Mouse (Mus musculus) MEL (cell line): ENCODE measurements around the gene D1Ertd622e. TPM values are rescaled to one million over a fixed set of nuclear protein-coding genes. Genes with fewer than 3 reads are reported as not detected.
A peak's percentile ranks its signal among the peaks of the same experiment; 100 is the strongest.

Experiments used
- DNase-seq: peaks from one replicate; pipeline ENCODE4 v3.0.0; 2011; ENCODE audit warnings: low read depth, low spot score
- H3K27ac ChIP-seq: 2 replicates; pipeline ENCODE4 v1.5.1; 2012; ENCODE audit warnings: low read depth, mild to moderate bottlenecking, control low read depth, low read length, moderate library complexity; ENCODE audit not compliant: control insufficient read depth
- H3K27me3 ChIP-seq, 2 experiments: fragments of 150-350 bp in 1 of 2; sonication (generic) in 1 of 2; 2 replicates each; pipeline ENCODE4 v1.6.1; 2012; ENCODE audit warnings: low read length in 2 of 2, mild to moderate bottlenecking in 2 of 2, improper control_type of control experiment in 1 of 2, moderate library complexity in 1 of 2; ENCODE audit not compliant: insufficient read depth in 2 of 2, control insufficient read depth in 1 of 2
- H3K36me3 ChIP-seq, 2 experiments: 2 replicates each; pipeline ENCODE4 v1.6.1; 2012 to 2014; ENCODE audit warnings: low read length in 2 of 2, improper control_type of control experiment in 1 of 2, inconsistent platforms in 1 of 2, mild to moderate bottlenecking in 1 of 2; ENCODE audit not compliant: insufficient read depth in 2 of 2, control insufficient read depth in 1 of 2
- H3K4me1 ChIP-seq, 2 experiments: fragments of 150-350 bp in 1 of 2; sonication (generic) in 1 of 2; 2 replicates each; pipeline ENCODE4 v1.6.1; 2012; ENCODE audit warnings: low read length in 2 of 2, improper control_type of control experiment in 1 of 2, mild to moderate bottlenecking in 1 of 2; ENCODE audit not compliant: insufficient read depth in 2 of 2, control insufficient read depth in 1 of 2
- H3K4me3 ChIP-seq, 2 experiments: fragments of 150-350 bp in 1 of 2; sonication (generic) in 1 of 2; 2 replicates each; pipeline ENCODE4 v1.5.1; 2012; ENCODE audit warnings: low read depth in 2 of 2, low read length in 2 of 2, mild to moderate bottlenecking in 2 of 2, moderate library complexity in 2 of 2, control low read depth in 1 of 2, improper control_type of control experiment in 1 of 2; ENCODE audit not compliant: control insufficient read depth in 1 of 2, insufficient read depth in 1 of 2
- H3K79me2 ChIP-seq: 2 replicates; pipeline ENCODE4 v1.6.1; 2012; ENCODE audit warnings: mild to moderate bottlenecking, low read length, moderate library complexity; ENCODE audit not compliant: control insufficient read depth, poor library complexity, insufficient read depth
- H3K9ac ChIP-seq: 2 replicates; pipeline ENCODE4 v1.6.1; 2012; ENCODE audit warnings: low read depth, mild to moderate bottlenecking, control low read depth, low read length, moderate library complexity; ENCODE audit not compliant: control insufficient read depth, poor library complexity, severe bottlenecking
- H3K9me3 ChIP-seq: fragments of 150-350 bp; sonication (generic); replicated peaks from 2 replicates; pipeline ENCODE4 v1.6.1; 2012; ENCODE audit warnings: mild to moderate bottlenecking, low read length, improper control_type of control experiment, moderate library complexity; ENCODE audit not compliant: insufficient read depth
- CHD2 ChIP-seq: IDR thresholded peaks from 2 replicates; pipeline ENCODE4 v1.6.1; 2011; ENCODE audit warnings: low read length, improper control_type of control experiment
- CTCF ChIP-seq, 3 experiments: IDR thresholded peaks in 2 of 3; conservative IDR thresholded peaks in 1 of 3; 2 replicates each; pipeline ENCODE4 v1.5.1; 2011 to 2012; ENCODE audit warnings: low read length in 3 of 3, low read depth in 2 of 3, mild to moderate bottlenecking in 2 of 3, improper control_type of control experiment in 1 of 3, inconsistent platforms in 1 of 3, mixed read lengths in 1 of 3, moderate library complexity in 1 of 3; ENCODE audit not compliant: control insufficient read depth in 1 of 3, insufficient read depth in 1 of 3, poor library complexity in 1 of 3, severe bottlenecking in 1 of 3
- ELF1 ChIP-seq: IDR thresholded peaks from 2 replicates; pipeline ENCODE4 v1.6.1; 2014; ENCODE audit warnings: low read depth, mild to moderate bottlenecking, inconsistent platforms, low read length, improper control_type of control experiment, moderate library complexity
- EP300 ChIP-seq, 2 experiments: IDR thresholded peaks; 2 replicates each; pipeline ENCODE4 v1.6.1; 2011; ENCODE audit warnings: improper control_type of control experiment in 2 of 2, low read length in 2 of 2, low read depth in 1 of 2, mild to moderate bottlenecking in 1 of 2
- ETS1 ChIP-seq: IDR thresholded peaks from 2 replicates; pipeline ENCODE4 v1.6.1; 2012; ENCODE audit warnings: low read depth, mild to moderate bottlenecking, inconsistent platforms, low read length, improper control_type of control experiment, moderate library complexity
- GABPA ChIP-seq: IDR thresholded peaks from 2 replicates; pipeline ENCODE4 v1.6.1; 2012; ENCODE audit warnings: low read depth, mild to moderate bottlenecking, inconsistent platforms, low read length, improper control_type of control experiment, moderate library complexity
- HCFC1 ChIP-seq: IDR thresholded peaks from 2 replicates; pipeline ENCODE4 v1.6.1; 2012; ENCODE audit warnings: low read depth, mild to moderate bottlenecking, inconsistent platforms, low read length, improper control_type of control experiment, moderate library complexity
- JUND ChIP-seq: IDR thresholded peaks from 2 replicates; pipeline ENCODE4 v1.6.1; 2011; ENCODE audit warnings: low read depth, mild to moderate bottlenecking, improper control_type of control experiment, low read length
- MAFK ChIP-seq: IDR thresholded peaks from 2 replicates; pipeline ENCODE4 v1.6.1; 2011; ENCODE audit warnings: low read depth, mild to moderate bottlenecking, low read length, improper control_type of control experiment, borderline replicate concordance
- MAZ ChIP-seq: IDR thresholded peaks from 2 replicates; pipeline ENCODE4 v1.6.1; 2012; ENCODE audit warnings: low read depth, mild to moderate bottlenecking, inconsistent platforms, low read length, improper control_type of control experiment
- MEF2A ChIP-seq: IDR thresholded peaks from 2 replicates; pipeline ENCODE4 v1.6.1; 2014; ENCODE audit warnings: low read depth, mild to moderate bottlenecking, inconsistent platforms, low read length, improper control_type of control experiment; ENCODE audit not compliant: poor library complexity, insufficient replicate concordance, severe bottlenecking; ENCODE audit errors: extremely low read depth
- MYC ChIP-seq: IDR thresholded peaks from 2 replicates; pipeline ENCODE4 v1.6.1; 2011; ENCODE audit warnings: low read depth, mild to moderate bottlenecking, low read length, improper control_type of control experiment, moderate library complexity
- POLR2A ChIP-seq, 2 experiments: IDR thresholded peaks; 2 replicates each; pipeline ENCODE4 v1.6.1; 2011 to 2012; ENCODE audit warnings: low read length in 2 of 2, mild to moderate bottlenecking in 2 of 2, control low read depth in 1 of 2, improper control_type of control experiment in 1 of 2, low read depth in 1 of 2, moderate library complexity in 1 of 2; ENCODE audit not compliant: control insufficient read depth in 1 of 2, insufficient read depth in 1 of 2, poor library complexity in 1 of 2
- POLR2AphosphoS2 ChIP-seq: IDR thresholded peaks from 2 replicates; pipeline ENCODE4 v1.6.1; 2011; ENCODE audit warnings: low read length, improper control_type of control experiment
- POLR2AphosphoS5 ChIP-seq: IDR thresholded peaks from 2 replicates; pipeline ENCODE4 v1.6.1; 2012; ENCODE audit warnings: low read depth, borderline replicate concordance, mild to moderate bottlenecking, inconsistent platforms, low read length, moderate library complexity, mixed read lengths
- RCOR1 ChIP-seq: IDR thresholded peaks from 2 replicates; pipeline ENCODE4 v1.6.1; 2012; ENCODE audit warnings: low read depth, mild to moderate bottlenecking, inconsistent platforms, low read length, improper control_type of control experiment
- SMC3 ChIP-seq: IDR thresholded peaks from 2 replicates; pipeline ENCODE4 v1.6.1; 2011; ENCODE audit warnings: low read depth, low read length, improper control_type of control experiment
- TCF12 ChIP-seq: IDR thresholded peaks from 2 replicates; pipeline ENCODE4 v1.6.1; 2014; ENCODE audit warnings: low read depth, mild to moderate bottlenecking, inconsistent platforms, low read length, improper control_type of control experiment, moderate library complexity
- UBTF ChIP-seq: IDR thresholded peaks from 2 replicates; pipeline ENCODE4 v1.6.1; 2012; ENCODE audit warnings: low read depth, mild to moderate bottlenecking, inconsistent platforms, low read length, improper control_type of control experiment, moderate library complexity, borderline replicate concordance; ENCODE audit not compliant: insufficient read depth
- USF1 ChIP-seq: IDR thresholded peaks from 2 replicates; pipeline ENCODE4 v1.6.1; 2014; ENCODE audit warnings: low read depth, mild to moderate bottlenecking, inconsistent platforms, low read length, improper control_type of control experiment, moderate library complexity
- ZC3H11A ChIP-seq: IDR thresholded peaks from 2 replicates; pipeline ENCODE4 v1.6.1; 2012; ENCODE audit warnings: low read depth, mild to moderate bottlenecking, inconsistent platforms, low read length, improper control_type of control experiment
- ZMIZ1 ChIP-seq: IDR thresholded peaks from 2 replicates; pipeline ENCODE4 v1.6.1; 2012; ENCODE audit warnings: low read depth, mild to moderate bottlenecking, inconsistent platforms, low read length, improper control_type of control experiment, moderate library complexity
- polyA plus RNA-seq, 2 experiments: library from polyadenylated mRNA; stranded (reverse) in 1 of 2; unstranded in 1 of 2; fragments of >175 nt in 1 of 2; fragments of >200 nt in 1 of 2; gene quantifications; 2 replicates each; pipeline versions ENCODE4 v1.2.1 to v1.2.4; 2012; ENCODE audit warnings: low replicate concordance in 2 of 2, low read depth in 1 of 2; ENCODE audit not compliant: insufficient read length in 2 of 2, insufficient read depth in 1 of 2, missing spikeins in 1 of 2
- total RNA-seq: library from RNA; depleted of rRNA; stranded (reverse); fragments of 300-350 nt; gene quantifications from 2 replicates; pipeline ENCODE4 v1.2.3, GENCODE M21; 2012

The D1Ertd622e gene
- total and polyA plus RNA-seq, 3 experiments = 26.8 to 53.9 (median 46.5) TPM

DNA sequence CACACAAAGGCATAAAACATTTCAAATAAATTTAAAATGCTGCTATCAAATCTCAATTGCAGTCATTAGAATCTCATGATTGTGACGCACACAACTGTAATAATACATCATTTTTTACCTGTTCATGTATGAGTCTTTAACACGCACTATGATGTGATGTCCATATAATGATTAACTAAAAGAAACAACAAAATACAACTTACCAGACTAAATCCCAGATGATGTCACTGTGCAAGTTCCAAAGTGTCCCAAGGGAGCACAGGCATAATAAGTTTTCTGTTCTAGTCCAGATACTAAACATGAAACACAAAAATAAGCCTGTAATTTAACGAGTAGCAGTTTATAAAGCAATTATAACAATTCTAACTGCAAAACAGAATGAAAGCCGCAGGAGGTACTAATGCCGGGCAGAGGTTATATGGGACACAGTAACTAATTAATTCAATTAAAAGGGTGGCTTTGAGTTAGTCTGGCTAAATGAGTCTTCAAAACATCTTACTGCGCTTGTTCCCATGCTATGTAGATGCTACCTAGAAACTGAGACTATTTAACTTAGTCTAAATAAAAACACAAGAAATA, 7.4 kb downstream of the D1Ertd622e start:
- no peak overlapping the region for H3K4me3 ChIP-seq
- TF ChIP-seq UBTF = no peak
- no peak for TF ChIP-seq USF1
- TF ChIP-seq HCFC1 = no peak
- TF ChIP-seq POLR2AphosphoS2 = no peak
- TF ChIP-seq SMC3 = no peak
- TF ChIP-seq ZC3H11A = no peak
- no peak for TF ChIP-seq ELF1
- no peak for TF ChIP-seq EP300 (IDR thresholded peaks at IDR 0.05; ENCODE audit: low read depth in 1 of 2, low read length in 2 of 2)
- TF ChIP-seq, all 39 proteins: peak for 0
- no peak overlapping the region for H3K27ac ChIP-seq
- no peaks in the 10 kb centered on the region for H3K9me3 ChIP-seq
- H3K79me2 ChIP-seq = peaks cover 66% of the 10 kb centered on the region
- no peak for DNase-seq
- peaks cover 11 to 30% of the 10 kb centered on the region in 2 experiments for H3K36me3 ChIP-seq
- no peak overlapping the region for H3K9ac ChIP-seq
- H3K4me1 ChIP-seq = peaks cover 6 to 15% of the 10 kb centered on the region in 2 experiments
- no peaks in the 10 kb centered on the region for H3K27me3 ChIP-seq

GRCm38 (mm10) chr1:97650553-97651123, 11.2 kb downstream of the D1Ertd622e start:
- Histone ChIP-seq H3K4me1 (peaks cover 3 to 6% of the 10 kb centered on the region in 2 experiments; a peak in 3 of 4 replicates), H3K36me3 (peaks cover 8 to 20% of the 10 kb centered on the region in 2 experiments), H3K4me3 (no peak overlapping the region), H3K9me3 (no peaks in the 10 kb centered on the region), H3K27me3 (no peaks in the 10 kb centered on the region), H3K9ac (no peak overlapping the region), H3K27ac (no peak overlapping the region), H3K79me2 (peaks cover 45% of the 10 kb centered on the region)
- no peak for DNase-seq
- TF ChIP-seq ZMIZ1 = no peak
- no peak for TF ChIP-seq POLR2AphosphoS5
- peak; percentile 51; the same call in 1 of the 2 replicates for TF ChIP-seq MAFK
- no peak for TF ChIP-seq POLR2A (IDR thresholded peaks at IDR 0.05; ENCODE audit: control insufficient read depth in 1 of 2, insufficient read depth in 1 of 2, low read depth in 1 of 2, low read length in 2 of 2, poor library complexity in 1 of 2)
- TF ChIP-seq POLR2AphosphoS2 = no peak
- 0 out of 2 replicates have a peak, but pooled peaks have one; percentile 57 for TF ChIP-seq JUND

DNA sequence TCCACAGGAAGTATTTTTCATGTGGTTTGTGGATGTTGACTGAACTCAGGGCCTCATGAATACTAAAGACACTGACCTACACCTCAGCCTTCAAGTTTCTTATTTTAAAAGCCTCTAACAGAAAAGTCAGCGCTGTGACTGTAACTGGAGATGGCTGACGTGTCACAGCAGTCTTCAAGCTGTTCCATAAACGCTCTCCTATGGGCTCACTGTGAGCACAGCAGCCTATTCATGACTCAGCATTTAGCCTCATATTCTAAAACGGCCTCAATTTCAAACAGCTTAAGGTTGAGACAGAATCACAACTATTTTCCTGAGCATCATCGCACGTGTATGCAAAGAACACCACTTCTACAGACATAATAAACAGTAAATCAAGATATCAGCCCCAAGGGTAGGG, 11.8 kb downstream of the D1Ertd622e start:
- H3K79me2 ChIP-seq = peaks cover 40% of the 10 kb centered on the region
- peak; percentile 35 for DNase-seq
- no peak for TF ChIP-seq CHD2
- no peak for TF ChIP-seq CTCF (IDR thresholded peaks at IDR 0.05 in 2 of 3, conservative IDR thresholded peaks at IDR 0.05 in 1 of 3; ENCODE audit: control insufficient read depth in 1 of 3, insufficient read depth in 1 of 3, low read depth in 2 of 3, low read length in 3 of 3, poor library complexity in 1 of 3, severe bottlenecking in 1 of 3)
- TF ChIP-seq ELF1 = no peak
- no peak for TF ChIP-seq HCFC1
- TF ChIP-seq ZMIZ1 = no peak
- TF ChIP-seq POLR2AphosphoS2 = no peak
- TF ChIP-seq ETS1 = no peak
- TF ChIP-seq MYC = no peak
- TF ChIP-seq RCOR1 = no peak
- no peak for TF ChIP-seq MAFK
- no peak for TF ChIP-seq TCF12
- TF ChIP-seq GABPA = no peak
- TF ChIP-seq MEF2A = no peak
- no peak for TF ChIP-seq POLR2AphosphoS5
- TF ChIP-seq MAZ = no peak
- no peak overlapping the region for H3K27ac ChIP-seq
- H3K9me3 ChIP-seq = no peaks in the 10 kb centered on the region
- no peaks in the 10 kb centered on the region for H3K27me3 ChIP-seq
- H3K36me3 ChIP-seq = peaks cover 8 to 22% of the 10 kb centered on the region in 2 experiments
- no peak overlapping the region for H3K9ac ChIP-seq
- peaks cover 3 to 6% of the 10 kb centered on the region in 2 experiments; a peak in 3 of 4 replicates for H3K4me1 ChIP-seq
- no peak overlapping the region for H3K4me3 ChIP-seq
